Mouse (Mus musculus): ENCODE measurements around the gene Mpp6. TPM values are rescaled to one million over a fixed set of nuclear protein-coding genes. Genes with fewer than 3 reads are reported as not detected.

The Mpp6 gene
- total and polyA plus RNA-seq, 3 experiments: 86.9 to 107 (median 104) TPM

GRCm38 (mm10) chr6:50247791-50248190 lies 137.8 kb downstream of the Mpp6 start:
- H3K9me3 ChIP-seq (replicated peaks; ENCODE audit: low read length): no peaks in the 10 kb centered on the region
- dilution Hi-C loops (cut with MboI; ENCODE audit: extremely low pct_ligation_motif_present, extremely low pct_unique_long_range_greater_than_20kb, low sequenced_read_pairs): no loop called here
- no peak overlapping the region for H3K4me2 ChIP-seq (ENCODE audit: insufficient read depth, low read depth, poor library complexity, severe bottlenecking)
- H3K27ac ChIP-seq (ENCODE audit: insufficient read depth, low read depth): no peak overlapping the region
- H3K4me1 ChIP-seq (ENCODE audit: control insufficient read depth in 1 of 2, insufficient read depth in 2 of 2): peaks cover 7 to 16% of the 10 kb centered on the region in 2 experiments
- H3K27me3 ChIP-seq (replicated peaks): no peaks in the 10 kb centered on the region
- H3K4me3 ChIP-seq (replicated peaks in 1 of 3; ENCODE audit: low read depth in 2 of 3, low read length in 2 of 3, poor library complexity in 1 of 3): no peak overlapping the region
- in situ Hi-C loops (cut with MboI; ENCODE audit: low pct_ligation_motif_present, low pct_unique_long_range_greater_than_20kb, low sequenced_read_pairs): no loop called here
- no peak for DNase-seq (ENCODE audit: extremely low read depth)
- TF ChIP-seq ZNF384 (IDR thresholded peaks at IDR 0.05; ENCODE audit: low read depth, low read length): no peak
- no peak for TF ChIP-seq HCFC1 (IDR thresholded peaks at IDR 0.05; ENCODE audit: low read depth, low read length)
- no peak for TF ChIP-seq E2F4 (IDR thresholded peaks at IDR 0.05; ENCODE audit: insufficient replicate concordance, low read depth, low read length)
- TF ChIP-seq POLR2AphosphoS2 (IDR thresholded peaks at IDR 0.05; ENCODE audit: low read depth, low read length): no peak
- TF ChIP-seq UBTF (IDR thresholded peaks at IDR 0.05; ENCODE audit: low read depth, low read length): no peak
- TF ChIP-seq JUN (IDR thresholded peaks at IDR 0.05; ENCODE audit: insufficient read depth, low read depth, low read length): no peak
- TF ChIP-seq PAX5 (IDR thresholded peaks at IDR 0.05; ENCODE audit: low read length): no peak
- no peak for TF ChIP-seq MAZ (IDR thresholded peaks at IDR 0.05; ENCODE audit: low read depth, low read length)
- no peak for TF ChIP-seq EP300 (IDR thresholded peaks at IDR 0.05; ENCODE audit: low read length)
- no peak for TF ChIP-seq IRF4 (IDR thresholded peaks at IDR 0.05; ENCODE audit: low read depth, low read length)
- TF ChIP-seq MAFK (IDR thresholded peaks at IDR 0.05; ENCODE audit: insufficient replicate concordance, low read length): no peak
- TF ChIP-seq MEF2A (IDR thresholded peaks at IDR 0.05; ENCODE audit: borderline replicate concordance, low read depth, low read length): no peak
- TF ChIP-seq CTCF (conservative IDR thresholded peaks at IDR 0.05 in 1 of 2, IDR thresholded peaks at IDR 0.05 in 1 of 2; ENCODE audit: low read depth in 2 of 2, low read length in 2 of 2): no peak
- TF ChIP-seq CHD1 (IDR thresholded peaks at IDR 0.05; ENCODE audit: low read depth, low read length): no peak
- no peak for TF ChIP-seq BHLHE40 (IDR thresholded peaks at IDR 0.05; ENCODE audit: low read depth, low read length)
- no peak for TF ChIP-seq NRF1 (IDR thresholded peaks at IDR 0.05; ENCODE audit: low read depth, low read length)
- no peak for TF ChIP-seq JUND (conservative IDR thresholded peaks at IDR 0.05; ENCODE audit: low read depth, low read length)
- no peak for TF ChIP-seq MYC (IDR thresholded peaks at IDR 0.05; ENCODE audit: low read depth, low read length)
- TF ChIP-seq RAD21 (IDR thresholded peaks at IDR 0.05; ENCODE audit: low read depth, low read length): no peak
- H3K36me3 ChIP-seq (replicated peaks in 1 of 2; ENCODE audit: control insufficient read depth in 1 of 2, insufficient read depth in 1 of 2, low read length in 1 of 2): no peaks in the 10 kb centered on the region
- no peak overlapping the region for H3K9ac ChIP-seq (ENCODE audit: insufficient read depth, low read depth)
- H3K79me2 ChIP-seq (replicated peaks; ENCODE audit: control insufficient read depth, extremely low read depth, insufficient read depth, poor library complexity, severe bottlenecking): no peaks in the 10 kb centered on the region

Other genes starting within 250 kb of the Mpp6 start
- gene Gsdme, start 153.6 kb downstream of the Mpp6 start, total RNA-seq (2012; rRNA removed): 0.29 and 0.38 TPM in 2 replicates
- gene Gsdme, start 153.6 kb downstream of the Mpp6 start, total RNA-seq (2014; rRNA removed): not detected in 2 replicates
- 1.8 and 2.0 TPM in 2 replicates for gene Gsdme, start 153.6 kb downstream of the Mpp6 start, polyA plus RNA-seq (2012; ENCODE audit: insufficient read length, low read depth)

Measured in CH12.LX (cell line).